Mouse (Mus musculus): ENCODE data around the gene Snapc1.
A peak's percentile ranks its signal among the peaks of the same experiment; 100 is the strongest.

The Snapc1 gene

GRCm38 (mm10) chr12:73964291-73965281, at the start of gene Snapc1:
Snapc1 (plus strand) TSS chr12:73964481.
- peak; percentile 98 for DNase-seq

GRCm38 (mm10) chr12:73918479-73918878, 45.8 kb upstream of the Snapc1 start:
- DNase-seq, result no peak

GRCm38 (mm10) chr12:73930266-73930665, 34.0 kb upstream of the Snapc1 start:
- DNase-seq, result no peak

- peak; percentile 76 for DNase-seq
Measured at GRCm38 (mm10) chr12:73931274-73931673, 33.0 kb upstream of the Snapc1 start.

GRCm38 (mm10) chr12:73934528-73934927, 29.8 kb upstream of the Snapc1 start:
- no peak for DNase-seq

GRCm38 (mm10) chr12:73937353-73937752, 26.9 kb upstream of the Snapc1 start, which contains the start of gene Gm49321:
Gm49321 (plus strand) TSS chr12:73937653.
- DNase-seq, result no peak

- DNase-seq, result no peak
Measured at GRCm38 (mm10) chr12:73939542-73939941, 24.7 kb upstream of the Snapc1 start.

GRCm38 (mm10) chr12:73948415-73948814, 15.9 kb upstream of the Snapc1 start:
- DNase-seq, result no peak

- no peak for DNase-seq
Measured at GRCm38 (mm10) chr12:73949318-73950058, 14.8 kb upstream of the Snapc1 start.

- DNase-seq, result peak; percentile 84
Measured at GRCm38 (mm10) chr12:73952879-73953278, 11.4 kb upstream of the Snapc1 start.

GRCm38 (mm10) chr12:73953420-73954186, 10.7 kb upstream of the Snapc1 start:
- DNase-seq, result peak; percentile 56

- DNase-seq, result no peak
Measured at GRCm38 (mm10) chr12:73954785-73955184, 9.5 kb upstream of the Snapc1 start.

- DNase-seq, result no peak
Measured at GRCm38 (mm10) chr12:73957676-73958075, 6.6 kb upstream of the Snapc1 start.

- DNase-seq, result no peak
Measured at GRCm38 (mm10) chr12:73958830-73959229, 5.5 kb upstream of the Snapc1 start.

GRCm38 (mm10) chr12:73969142-73969541, 4.9 kb downstream of the Snapc1 start:
- no peak for DNase-seq

GRCm38 (mm10) chr12:73974584-73974983, 10.3 kb downstream of the Snapc1 start:
- DNase-seq, result no peak

GRCm38 (mm10) chr12:73978144-73978543, 13.9 kb downstream of the Snapc1 start:
- no peak for DNase-seq

- no peak for DNase-seq
Measured at GRCm38 (mm10) chr12:73979667-73980066, 15.4 kb downstream of the Snapc1 start.

- DNase-seq, result no peak
Measured at GRCm38 (mm10) chr12:73982533-73982932, 18.3 kb downstream of the Snapc1 start.

- no peak for DNase-seq
Measured at GRCm38 (mm10) chr12:73986299-73986698, 22.0 kb downstream of the Snapc1 start.

GRCm38 (mm10) chr12:73988393-73989008, 24.2 kb downstream of the Snapc1 start:
- DNase-seq, result no peak

GRCm38 (mm10) chr12:73989594-73989993, 25.3 kb downstream of the Snapc1 start:
- peak; percentile 83 for DNase-seq
